Mouse (Mus musculus): ENCODE results near the gene Ippk. TPM values are rescaled to one million over a fixed set of nuclear protein-coding genes. Genes with fewer than 3 reads are reported as not detected.

Gene Ippk
- polyA plus RNA-seq (2015; fragmentation: Nextera tagmentation; extraction: Ambion mirVana) = 10.2 and 16.9 TPM in 2 replicates

DNA sequence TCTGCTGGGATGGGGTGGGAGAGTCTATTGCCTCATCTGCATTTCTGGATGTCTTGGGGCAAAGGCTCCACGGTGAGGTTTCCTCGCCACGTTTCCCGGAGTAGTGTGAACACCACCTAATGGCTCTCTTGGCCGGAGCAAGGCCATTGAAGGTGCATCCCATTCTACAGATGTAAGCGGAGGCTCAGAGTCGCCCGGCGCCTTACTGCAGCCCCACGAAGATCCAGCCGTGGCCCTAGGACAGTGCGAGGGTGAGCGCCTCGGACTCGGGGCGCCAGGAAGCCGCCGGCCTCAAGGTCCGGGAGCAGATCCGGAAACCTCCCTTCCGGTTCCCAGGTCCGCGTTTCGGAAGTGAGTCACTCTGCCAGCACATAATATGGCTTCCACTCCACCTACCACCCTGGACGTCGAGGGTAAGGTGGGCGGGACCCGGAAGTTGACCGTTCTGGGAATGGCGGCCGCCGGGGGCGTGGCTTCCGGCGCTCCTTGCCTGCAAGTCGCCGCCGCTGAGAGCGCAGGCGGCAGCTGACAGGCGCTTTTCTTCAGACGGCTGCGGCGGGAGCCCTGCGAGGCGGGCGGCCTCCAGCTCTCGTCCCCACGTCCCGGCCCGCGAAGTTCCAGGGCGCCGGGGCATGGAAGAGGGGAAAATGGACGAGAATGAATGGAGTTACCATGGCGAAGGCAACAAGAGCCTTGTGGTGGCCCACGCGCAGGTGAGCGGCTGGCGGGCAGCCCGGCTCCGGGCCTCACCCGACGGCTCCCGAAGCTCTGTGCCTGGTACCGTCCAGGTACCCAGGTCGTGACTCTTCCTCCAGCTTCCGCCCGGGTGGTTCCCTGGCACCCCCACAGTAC, at the start of gene Ippk:
Gene Ippk, plus strand, starts transcription at position 496 of the 852 bp plus-strand sequence.

DNA sequence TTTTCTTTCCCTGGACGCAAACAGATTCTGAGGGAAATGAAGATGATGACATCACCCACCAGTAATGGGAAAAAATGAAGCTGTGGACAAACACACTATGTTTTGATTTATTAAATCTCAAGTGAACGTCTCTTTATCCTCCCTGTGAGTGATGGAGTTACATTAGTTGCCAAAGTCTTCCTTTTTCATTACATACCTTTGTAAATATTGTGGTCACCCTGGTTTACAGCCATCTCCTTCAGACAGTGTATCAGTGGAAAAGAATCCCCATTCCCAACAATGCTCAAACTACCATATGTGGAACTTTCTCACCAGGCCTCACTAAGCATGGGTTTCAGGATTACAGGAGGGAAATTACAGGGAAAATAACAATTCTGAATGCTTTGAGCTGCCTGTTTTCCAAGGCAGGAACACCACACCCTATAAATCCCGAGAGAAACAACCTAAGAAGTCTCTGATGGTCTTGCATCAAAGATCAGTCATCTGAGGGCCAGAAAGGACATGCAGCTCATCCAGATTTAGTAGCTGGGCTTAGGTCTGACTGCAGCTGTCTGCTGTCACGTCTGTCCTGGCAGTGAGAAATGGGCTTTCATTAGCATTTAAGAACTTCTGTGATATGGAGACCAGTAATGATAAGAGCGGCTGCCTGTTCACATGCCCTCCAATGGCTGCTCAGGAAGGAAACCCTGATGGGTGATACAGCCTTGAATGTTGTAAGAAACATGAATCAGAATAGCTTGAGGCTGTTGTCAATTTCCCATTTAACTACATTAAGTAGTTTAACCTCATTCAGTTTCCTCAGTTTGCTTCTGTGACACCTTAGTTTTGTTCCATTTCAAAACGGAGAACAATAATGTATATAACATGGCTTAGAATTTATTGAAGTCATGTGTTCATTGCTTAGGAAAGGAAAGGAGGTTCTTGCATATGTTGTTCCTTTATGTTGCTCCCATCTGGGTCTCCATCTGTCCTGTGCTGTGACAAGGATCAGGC, 71.6 kb downstream of the Ippk start, which contains the start of gene Tes3-ps:
Gene Tes3-ps, plus strand, starts transcription at position 943 of the 993 bp plus-strand sequence.

DNA sequence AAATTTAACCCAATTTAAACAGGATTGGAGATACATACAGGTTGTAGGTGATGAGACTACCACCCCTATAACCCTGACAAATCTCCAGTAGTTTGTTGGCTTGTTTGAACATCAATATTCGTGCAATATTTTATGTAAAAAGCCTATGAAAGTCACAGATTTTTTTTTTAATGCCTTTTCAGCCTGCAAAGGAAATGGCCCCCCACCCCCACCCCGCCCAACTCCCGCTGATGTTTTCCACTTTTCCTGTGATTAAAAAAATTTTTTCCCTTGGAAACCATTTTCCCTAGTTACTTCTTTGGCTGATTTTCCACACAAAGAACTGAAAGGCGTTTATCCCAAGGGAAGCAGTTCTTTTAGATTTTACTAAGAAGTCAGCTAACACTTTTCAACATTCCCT, 83.5 kb downstream of the Ippk start, which contains the start of gene Ecm2:
Gene Ecm2, plus strand, starts transcription at position 301 of the 400 bp plus-strand sequence.

Other genes with a start within 250 kb of the Ippk start
- gene Ninj1, start 233.8 kb upstream of the Ippk start, polyA plus RNA-seq (2015; fragmentation: Nextera tagmentation; extraction: Ambion mirVana) = 103 and 104 TPM in 2 replicates
- 96.4 and 98.2 TPM in 2 replicates for gene Card19, start 205.2 kb upstream of the Ippk start, polyA plus RNA-seq (2015; fragmentation: Nextera tagmentation; extraction: Ambion mirVana)
- 16.2 and 23.9 TPM in 2 replicates for gene Susd3, start 172.5 kb upstream of the Ippk start, polyA plus RNA-seq (2015; fragmentation: Nextera tagmentation; extraction: Ambion mirVana)
- gene Fgd3, start 100.9 kb upstream of the Ippk start, polyA plus RNA-seq (2015; fragmentation: Nextera tagmentation; extraction: Ambion mirVana) = 0.44 and 0.57 TPM in 2 replicates
- gene Bicd2, start 79.7 kb upstream of the Ippk start, polyA plus RNA-seq (2015; fragmentation: Nextera tagmentation; extraction: Ambion mirVana) = 11.8 and 15.5 TPM in 2 replicates
- 0.69 and 0.99 TPM in 2 replicates for gene Tes3-ps, start 72.1 kb downstream of the Ippk start, polyA plus RNA-seq (2015; fragmentation: Nextera tagmentation; extraction: Ambion mirVana)
- 3.1 and 5.0 TPM in 2 replicates for gene Ecm2, start 83.6 kb downstream of the Ippk start, polyA plus RNA-seq (2015; fragmentation: Nextera tagmentation; extraction: Ambion mirVana)
- 64.4 and 97.2 TPM in 2 replicates for gene Aspn, start 123.2 kb downstream of the Ippk start, polyA plus RNA-seq (2015; fragmentation: Nextera tagmentation; extraction: Ambion mirVana)
- gene Omd, start 161.2 kb downstream of the Ippk start, polyA plus RNA-seq (2015; fragmentation: Nextera tagmentation; extraction: Ambion mirVana) = 4.7 and 15.6 TPM in 2 replicates
- gene Ogn, start 186.8 kb downstream of the Ippk start, polyA plus RNA-seq (2015; fragmentation: Nextera tagmentation; extraction: Ambion mirVana) = 148 and 377 TPM in 2 replicates
- gene Cenpp, start 231.5 kb downstream of the Ippk start, polyA plus RNA-seq (2015; fragmentation: Nextera tagmentation; extraction: Ambion mirVana) = 23.1 and 26.1 TPM in 2 replicates
- gene Nol8, start 231.8 kb downstream of the Ippk start, polyA plus RNA-seq (2015; fragmentation: Nextera tagmentation; extraction: Ambion mirVana) = 10.2 and 14.8 TPM in 2 replicates

All from adrenal gland, postnatal 0 days (tissue).